Mouse (Mus musculus) lung, postnatal 0 days (tissue): ENCODE measurements at regions not wholly inside any gene's neighbourhood (a gene's known extent, or its start where the extent isn't known, plus 50 kb on each side); places are given as distances from the start of the nearest gene placed in this dataset.

Source experiments
- CTCF ChIP-seq: IDR thresholded peaks from 2 replicates; pipeline ENCODE4 v1.5.1; 2016; ENCODE audit warnings: antibody characterized with exemption, mild to moderate bottlenecking
- EP300 ChIP-seq: IDR thresholded peaks from 2 replicates; pipeline ENCODE4 v1.6.1; 2016; ENCODE audit warnings: antibody characterized with exemption, mild to moderate bottlenecking, control low read depth

- no peak for TF ChIP-seq CTCF
- TF ChIP-seq EP300, result no peak
These were observed 158.6 kb upstream of the Clint1 start for GRCm38 (mm10) chr11:45693206-45693605.
